Mouse (Mus musculus): ENCODE results near the gene Abl1. TPM values are rescaled to one million over a fixed set of nuclear protein-coding genes. Genes with fewer than 3 reads are reported as not detected.

Gene Abl1
- total RNA-seq, 2 experiments from 2014 or later, result 61.8 to 69.2 TPM

GRCm38 (mm10) chr2:31742134-31742533 is 54.0 kb downstream of the Abl1 start:
- DNase-seq, result peak; percentile 67 to 71

- DNase-seq, result no peak
These were observed 57.6 kb downstream of the Abl1 start for GRCm38 (mm10) chr2:31745741-31746243.

- no peak for DNase-seq
These were observed 58.7 kb downstream of the Abl1 start for GRCm38 (mm10) chr2:31746835-31747234.

GRCm38 (mm10) chr2:31749046-31749709 is 61.0 kb downstream of the Abl1 start:
- peak; percentile 29 to 42 for DNase-seq

GRCm38 (mm10) chr2:31750133-31750532 is 62.0 kb downstream of the Abl1 start:
- DNase-seq, result no peak

GRCm38 (mm10) chr2:31757472-31757871 is 69.3 kb downstream of the Abl1 start:
- DNase-seq, result no peak

GRCm38 (mm10) chr2:31758966-31759365 is 70.8 kb downstream of the Abl1 start:
- DNase-seq, result no peak

- DNase-seq, result peak; percentile 92 to 95
These were observed 71.7 kb downstream of the Abl1 start for GRCm38 (mm10) chr2:31759751-31760460.

GRCm38 (mm10) chr2:31760486-31760885 is 72.3 kb downstream of the Abl1 start:
- DNase-seq, result no peak

GRCm38 (mm10) chr2:31761115-31761531 is 72.9 kb downstream of the Abl1 start:
- no peak for DNase-seq

- DNase-seq, result no peak
These were observed 73.4 kb downstream of the Abl1 start for GRCm38 (mm10) chr2:31761585-31761984.

- no peak for DNase-seq
These were observed 74.0 kb downstream of the Abl1 start for GRCm38 (mm10) chr2:31762155-31762554.

- no peak for DNase-seq
These were observed 74.7 kb downstream of the Abl1 start for GRCm38 (mm10) chr2:31762853-31763252.

- no peak for DNase-seq
These were observed 75.1 kb downstream of the Abl1 start for GRCm38 (mm10) chr2:31763271-31763670.

- no peak for DNase-seq
These were observed 78.9 kb downstream of the Abl1 start for GRCm38 (mm10) chr2:31767104-31767503.

- no peak for DNase-seq
These were observed 79.6 kb downstream of the Abl1 start for GRCm38 (mm10) chr2:31767815-31768214.

- no peak for DNase-seq
These were observed 80.9 kb downstream of the Abl1 start for GRCm38 (mm10) chr2:31769115-31769514.

GRCm38 (mm10) chr2:31769631-31770111 is 81.5 kb downstream of the Abl1 start:
- DNase-seq, result peak; percentile 70 to 84

GRCm38 (mm10) chr2:31770781-31771441 is 82.7 kb downstream of the Abl1 start:
- DNase-seq, result peak; percentile 76 to 85

GRCm38 (mm10) chr2:31776479-31776878 is 88.3 kb downstream of the Abl1 start:
- no peak for DNase-seq

GRCm38 (mm10) chr2:31779258-31779657 is 91.1 kb downstream of the Abl1 start:
- DNase-seq, result no peak

- no peak for DNase-seq
These were observed 94.9 kb downstream of the Abl1 start for GRCm38 (mm10) chr2:31782958-31783602.

Measured in adrenal gland, postnatal 36 days (tissue).